Mouse (Mus musculus) left cerebral cortex, adult 8-10 months (tissue): ENCODE results near the gene Stat6. TPM values are rescaled to one million over a fixed set of nuclear protein-coding genes. Genes with fewer than 3 reads are reported as not detected.

Experiments
- DNase-seq, 2 experiments: peaks; one replicate each; pipeline ENCODE4 v3.0.0; 2022; ENCODE audit warnings: low spot score in 2 of 2
- total RNA-seq, 4 experiments: library from RNA; stranded (reverse); gene quantifications; 2 replicates each; pipeline ENCODE4 v1.2.4; 2022

Gene Stat6
- total RNA-seq, 4 experiments from 2014 or later: 13.5 to 17.1 (median 15.0) TPM

GRCm38 (mm10) chr10:127669170-127669569 lies 26.4 kb downstream of the Stat6 start:
- peak in 1 of 2 experiments; percentile 75 for DNase-seq

- no peak for DNase-seq
These were observed 27.4 kb downstream of the Stat6 start for GRCm38 (mm10) chr10:127670185-127670584.

GRCm38 (mm10) chr10:127671276-127671675 lies 28.5 kb downstream of the Stat6 start:
- DNase-seq: no peak

- DNase-seq: no peak
These were observed 31.4 kb downstream of the Stat6 start for GRCm38 (mm10) chr10:127674046-127674655.

GRCm38 (mm10) chr10:127674794-127675522 lies 32.2 kb downstream of the Stat6 start:
- DNase-seq: peak in 1 of 2 experiments; percentile 88

GRCm38 (mm10) chr10:127675859-127676398 lies 33.1 kb downstream of the Stat6 start:
- DNase-seq: no peak

GRCm38 (mm10) chr10:127676691-127677548 lies 34.1 kb downstream of the Stat6 start:
- peak; percentile 60 to 95 for DNase-seq

- DNase-seq: peak in 1 of 2 experiments; percentile 52
These were observed 35.0 kb downstream of the Stat6 start for GRCm38 (mm10) chr10:127677591-127678336.

- DNase-seq: no peak
These were observed 36.4 kb downstream of the Stat6 start for GRCm38 (mm10) chr10:127679208-127679607.

GRCm38 (mm10) chr10:127679881-127680280 lies 37.1 kb downstream of the Stat6 start:
- no peak for DNase-seq

GRCm38 (mm10) chr10:127682886-127683285 lies 40.1 kb downstream of the Stat6 start:
- no peak for DNase-seq

- DNase-seq: no peak
These were observed 48.3 kb downstream of the Stat6 start for GRCm38 (mm10) chr10:127691053-127691452.

- DNase-seq: no peak
These were observed 51.9 kb downstream of the Stat6 start for GRCm38 (mm10) chr10:127694636-127695035.

GRCm38 (mm10) chr10:127695775-127696174 lies 53.0 kb downstream of the Stat6 start:
- no peak for DNase-seq

GRCm38 (mm10) chr10:127698966-127699365 lies 56.2 kb downstream of the Stat6 start:
- no peak for DNase-seq

GRCm38 (mm10) chr10:127703299-127703698 lies 60.5 kb downstream of the Stat6 start:
- DNase-seq: no peak

GRCm38 (mm10) chr10:127704293-127704692 lies 61.5 kb downstream of the Stat6 start:
- DNase-seq: no peak

GRCm38 (mm10) chr10:127704766-127705220 lies 62.0 kb downstream of the Stat6 start, which contains the start of gene Myo1a:
Gene Myo1a, plus strand, starts transcription at chr10:127705170.
- no peak for DNase-seq

GRCm38 (mm10) chr10:127705783-127706182 lies 63.0 kb downstream of the Stat6 start:
- DNase-seq: no peak

- no peak for DNase-seq
These were observed 64.9 kb downstream of the Stat6 start for GRCm38 (mm10) chr10:127707721-127708120.
